Mouse (Mus musculus) hindbrain, embryonic 11.5 days (tissue): ENCODE results near the gene Pde10a. TPM values are rescaled to one million over a fixed set of nuclear protein-coding genes. Genes with fewer than 3 reads are reported as not detected.

Source experiments
- ATAC-seq: fragments of 200-750 bp; cut with Nextera tagmentation; 2 replicates; pipeline ENCODE4 v1.8.0; 2017; ENCODE audit warnings: mild to moderate bottlenecking, moderate TSS enrichment, moderate library complexity; ENCODE audit not compliant: low FRiP score
- DNase-seq: peaks from one replicate; pipeline ENCODE4 v3.0.0-alpha.2; 2015; ENCODE audit warnings: low spot score
- H3K27ac ChIP-seq: fragments of 300-500 bp; sonication (generic); 2 replicates; pipeline ENCODE4 v1.5.1; 2014; ENCODE audit warnings: mild to moderate bottlenecking, low read depth, low read length
- H3K27me3 ChIP-seq: fragments of 300-500 bp; sonication (generic); 2 replicates; pipeline ENCODE4 v1.6.1; 2014; ENCODE audit warnings: mild to moderate bottlenecking, low read length, moderate library complexity, mixed read lengths; ENCODE audit not compliant: control insufficient read depth, insufficient read depth
- H3K36me3 ChIP-seq: fragments of 300-500 bp; sonication (generic); 2 replicates; pipeline ENCODE4 v1.6.1; 2014; ENCODE audit warnings: mild to moderate bottlenecking, low read length, moderate library complexity, mixed read lengths; ENCODE audit not compliant: control insufficient read depth, insufficient read depth
- H3K4me1 ChIP-seq: fragments of 300-500 bp; sonication (generic); replicated peaks from 2 replicates; pipeline ENCODE4 v1.6.1; 2014; ENCODE audit warnings: low read length, mixed read lengths; ENCODE audit not compliant: control insufficient read depth, insufficient read depth
- H3K4me2 ChIP-seq: fragments of 300-500 bp; sonication (generic); replicated peaks from 2 replicates; pipeline ENCODE4 v1.6.1; 2014; ENCODE audit warnings: mild to moderate bottlenecking, low read depth, low read length
- H3K4me3 ChIP-seq: fragments of 300-500 bp; sonication (generic); 2 replicates; pipeline ENCODE4 v1.5.1; 2014; ENCODE audit warnings: low read depth, low read length
- H3K9ac ChIP-seq: fragments of 300-500 bp; sonication (generic); 2 replicates; pipeline ENCODE4 v1.6.1; 2014; ENCODE audit warnings: low read depth, low read length
- H3K9me3 ChIP-seq: fragments of 300-500 bp; sonication (generic); 2 replicates; pipeline ENCODE4 v1.6.1; 2016; ENCODE audit warnings: low read length; ENCODE audit not compliant: control insufficient read depth
- WGBS: fragments of 180-500 bp; shearing (Covaris S2); extraction: QIAGEN DNeasy Blood & Tissue Kit; methylation state at CpG from one replicate; pipeline ENCODE4 v1.1.7; 2014; 5-methylcytosine and 5-hydroxymethylcytosine counted together
- polyA plus RNA-seq: library from polyadenylated mRNA; unstranded; fragments of >200 nt; fragmentation: Nextera tagmentation; extraction: Ambion mirVana; gene quantifications from 2 replicates; pipeline ENCODE4 v1.2.1, GENCODE M21; 2014

Pde10a gene
- polyA plus RNA-seq, 1 experiment from 2014 or later, result 7.6 TPM

GRCm38 (mm10) chr17:8928560-8928959, 403.4 kb downstream of the Pde10a start:
- DNase-seq (no peak), ATAC-seq (no peak)
- Histone ChIP-seq H3K9me3 (no peaks in the 10 kb centered on the region), H3K36me3 (no peaks in the 10 kb centered on the region), H3K27ac (no peak overlapping the region), H3K4me2 (no peak overlapping the region), H3K4me1 (no peaks in the 10 kb centered on the region; the same call in 1 of the 2 replicates), H3K9ac (no peak overlapping the region), H3K4me3 (no peak overlapping the region), H3K27me3 (no peaks in the 10 kb centered on the region)
- WGBS, result 60% methylated on average over 2 of the region's 2 CpGs

DNA sequence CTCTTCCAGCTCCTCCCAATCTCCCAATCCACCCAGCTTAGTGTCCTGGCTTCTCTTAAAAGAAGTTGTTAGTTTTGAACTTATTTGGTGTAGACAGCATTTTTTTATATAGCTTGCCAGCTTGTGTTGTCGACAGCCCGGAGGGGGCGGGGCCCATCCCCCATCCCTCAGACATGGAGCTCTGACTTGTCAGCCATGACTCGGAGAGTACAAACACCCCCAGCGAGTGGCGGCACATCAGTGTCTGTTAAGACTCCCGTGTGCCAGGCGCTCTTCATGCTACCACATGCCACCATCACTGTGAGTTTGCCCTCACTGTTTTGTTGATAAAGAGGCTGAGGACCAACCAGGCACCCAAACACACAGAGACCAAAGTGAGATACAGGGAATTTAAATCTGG, 404.5 kb downstream of the Pde10a start:
- 59% methylated on average over 8 of the region's 8 CpGs for WGBS
- Histone ChIP-seq H3K27ac (no peak overlapping the region), H3K4me3 (no peak overlapping the region), H3K4me1 (no peaks in the 10 kb centered on the region; the same call in 1 of the 2 replicates), H3K4me2 (no peak overlapping the region), H3K36me3 (no peaks in the 10 kb centered on the region), H3K27me3 (no peaks in the 10 kb centered on the region), H3K9me3 (no peaks in the 10 kb centered on the region), H3K9ac (no peak overlapping the region)
- DNase-seq (no peak), ATAC-seq (no peak)

- H3K36me3 ChIP-seq, result no peaks in the 10 kb centered on the region
- no peaks in the 10 kb centered on the region for H3K27me3 ChIP-seq
- ATAC-seq (no peak), DNase-seq (peak; percentile 39)
- H3K9me3 ChIP-seq, result no peaks in the 10 kb centered on the region
- H3K27ac ChIP-seq, result no peak overlapping the region
- no peak overlapping the region for H3K9ac ChIP-seq
- no peak overlapping the region for H3K4me2 ChIP-seq
- H3K4me3 ChIP-seq, result no peak overlapping the region
- WGBS, result 45% methylated on average over 12 of the region's 12 CpGs
- H3K4me1 ChIP-seq, result no peaks in the 10 kb centered on the region
These were observed 410.4 kb downstream of the Pde10a start for GRCm38 (mm10) chr17:8935604-8936003.

GRCm38 (mm10) chr17:8936603-8937002, 411.4 kb downstream of the Pde10a start:
- DNase-seq, result peak; percentile 69
- 7% methylated on average over 4 of the region's 4 CpGs for WGBS

DNA sequence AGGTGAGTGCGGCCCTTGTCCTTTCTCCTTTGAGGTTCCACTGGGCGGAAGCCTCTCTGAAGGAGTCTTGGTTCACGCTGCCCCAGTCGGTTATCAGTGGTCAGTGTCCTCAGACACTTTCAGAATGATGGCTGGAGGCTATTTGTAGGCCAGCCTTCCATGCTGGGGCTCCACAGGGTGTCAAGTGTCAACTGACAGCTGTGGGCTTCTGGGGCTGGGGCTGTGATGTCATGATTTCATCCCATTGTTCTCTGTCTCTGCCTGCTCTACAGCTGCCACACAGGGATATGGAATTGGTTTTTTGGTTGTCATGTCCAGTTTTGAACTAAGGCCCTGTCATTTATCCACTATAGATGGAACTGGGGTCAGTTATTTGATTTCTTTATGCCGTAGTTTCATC, 426.4 kb downstream of the Pde10a start:
- Histone ChIP-seq H3K36me3 (no peaks in the 10 kb centered on the region), H3K27ac (no peak overlapping the region), H3K4me2 (no peak overlapping the region), H3K4me1 (no peaks in the 10 kb centered on the region), H3K9me3 (no peaks in the 10 kb centered on the region), H3K4me3 (no peak overlapping the region), H3K27me3 (no peaks in the 10 kb centered on the region), H3K9ac (no peak overlapping the region)
- 70% methylated on average over 5 of the region's 5 CpGs for WGBS
- DNase-seq (no peak), ATAC-seq (no peak)

More at GRCm38 (mm10) chr17:8936603-8937002, 411.4 kb downstream of the Pde10a start:
- Histone ChIP-seq H3K36me3 (no peaks in the 10 kb centered on the region), H3K4me1 (no peaks in the 10 kb centered on the region), H3K27ac (no peak overlapping the region), H3K27me3 (no peaks in the 10 kb centered on the region), H3K9me3 (no peaks in the 10 kb centered on the region), H3K4me3 (no peak overlapping the region), H3K9ac (no peak overlapping the region), H3K4me2 (no peak overlapping the region)
- no peak for ATAC-seq

- DNase-seq, result no peak
- H3K27me3 ChIP-seq, result no peaks in the 10 kb centered on the region
- no peak overlapping the region for H3K9ac ChIP-seq
- H3K9me3 ChIP-seq, result no peaks in the 10 kb centered on the region
- no peak for ATAC-seq
- H3K4me3 ChIP-seq, result no peak overlapping the region
- H3K36me3 ChIP-seq, result no peaks in the 10 kb centered on the region
- WGBS, result 80% methylated on average over 8 of the region's 8 CpGs
- H3K27ac ChIP-seq, result no peak overlapping the region
- no peaks in the 10 kb centered on the region for H3K4me1 ChIP-seq
- H3K4me2 ChIP-seq, result no peak overlapping the region
These were observed 427.8 kb downstream of the Pde10a start for GRCm38 (mm10) chr17:8952951-8953350.

- Histone ChIP-seq H3K4me1 (peaks cover 2% of the 10 kb centered on the region; the same call in 1 of the 2 replicates), H3K36me3 (no peaks in the 10 kb centered on the region), H3K4me3 (no peak overlapping the region), H3K4me2 (no peak overlapping the region), H3K27ac (no peak overlapping the region), H3K27me3 (no peaks in the 10 kb centered on the region), H3K9me3 (no peaks in the 10 kb centered on the region), H3K9ac (no peak overlapping the region)
- 93% methylated on average over 6 of the region's 6 CpGs for WGBS
- no peak for ATAC-seq
- no peak for DNase-seq
These were observed 433.0 kb downstream of the Pde10a start for GRCm38 (mm10) chr17:8958125-8958524.

GRCm38 (mm10) chr17:8960386-8960785, 435.2 kb downstream of the Pde10a start:
- DNase-seq (no peak), ATAC-seq (no peak)
- Histone ChIP-seq H3K27ac (no peak overlapping the region), H3K4me1 (peaks cover 2% of the 10 kb centered on the region; the same call in 1 of the 2 replicates), H3K9me3 (no peaks in the 10 kb centered on the region), H3K4me3 (no peak overlapping the region), H3K9ac (no peak overlapping the region), H3K36me3 (no peaks in the 10 kb centered on the region), H3K4me2 (no peak overlapping the region), H3K27me3 (no peaks in the 10 kb centered on the region)
- WGBS, result 71% methylated on average over 4 of the region's 4 CpGs

- 0 out of 2 replicates have a peak overlapping the region, but pooled peaks have one; percentile 24 for H3K27ac ChIP-seq
- WGBS, result 88% methylated on average over 5 of the region's 5 CpGs
- no peak for ATAC-seq
- no peak overlapping the region for H3K4me2 ChIP-seq
- no peak overlapping the region for H3K9ac ChIP-seq
- H3K27me3 ChIP-seq, result no peaks in the 10 kb centered on the region
- H3K36me3 ChIP-seq, result no peaks in the 10 kb centered on the region
- H3K4me3 ChIP-seq, result no peak overlapping the region
- DNase-seq, result no peak
- H3K4me1 ChIP-seq, result peaks cover 2% of the 10 kb centered on the region; the same call in 1 of the 2 replicates
- no peaks in the 10 kb centered on the region for H3K9me3 ChIP-seq
These were observed 435.9 kb downstream of the Pde10a start for GRCm38 (mm10) chr17:8961097-8961496.
